10 mouse cellular contexts compared by ENCODE assay signal in genomic region chr5:114383184-114383904, GRCm38 (mm10). TPM values are rescaled to one million over a fixed set of nuclear protein-coding genes. Genes with fewer than 3 reads are reported as not detected.
DNase-seq lines count a peak whose midpoint lies in the region; ATAC-seq and TF ChIP-seq lines count a peak whose summit lies in the region.
"Had no signal": no experiment of that assay in that cellular context is flagged by ENCODE, and none has a peak within 500 bp of the region (broad histone marks: within the 10 kb centered on the region; RNA-seq: fewer than 3 reads in every experiment).

No protein-coding gene starts in this region.

- ATAC-seq in cerebellum, adult (ENCODE audit: insufficient number of reproducible peaks, low FRiP score, low TSS enrichment): no peak
- ATAC-seq in stomach, postnatal 0 days (ENCODE audit: low FRiP score, low TSS enrichment): peak; percentile 36; the same call in 1 of the 2 replicates
- ATAC-seq in megakaryocyte, adult 5-6 weeks (ENCODE audit: poor library complexity, severe bottlenecking): no peak

- H3K36me3 ChIP-seq in stomach, postnatal 0 days (ENCODE audit: control insufficient read depth, insufficient read depth, low read length): peaks cover 23% of the 10 kb centered on the region

- no peak overlapping the region for H3K27ac ChIP-seq in cerebellum, adult 2 months (ENCODE audit: insufficient read depth, low read length)
- H3K27ac ChIP-seq in stomach, postnatal 0 days (replicated peaks): peak overlapping the region; percentile 45
- H3K27ac ChIP-seq: hindbrain, embryonic 15.5 days; neural tube, embryonic 13.5 days had no signal

- 0 out of 2 replicates have a peak overlapping the region, but pooled peaks have one; percentile 4 for H3K9ac ChIP-seq in stomach, postnatal 0 days (ENCODE audit: low read length)
- H3K9ac ChIP-seq: hindbrain, embryonic 15.5 days; neural tube, embryonic 13.5 days had no signal

- no peaks in the 10 kb centered on the region for H3K27me3 ChIP-seq in cerebellum, adult 2 months (ENCODE audit: control insufficient read depth, insufficient read depth, low read length)
- no peaks in the 10 kb centered on the region for H3K27me3 ChIP-seq in stomach, postnatal 0 days (ENCODE audit: control insufficient read depth, insufficient read depth, low read length)
- H3K27me3 ChIP-seq: hindbrain, embryonic 15.5 days; neural tube, embryonic 13.5 days had no signal

- no peak overlapping the region for H3K4me2 ChIP-seq in stomach, postnatal 0 days (replicated peaks; ENCODE audit: low read depth)
- H3K4me2 ChIP-seq: hindbrain, embryonic 15.5 days had no signal

- no peak for TF ChIP-seq POLR2A in cerebellum, adult 2 months (IDR thresholded peaks at IDR 0.05; ENCODE audit: borderline replicate concordance, insufficient read depth, low read length)

- 73% methylated on average over 9 of the region's 9 CpGs for WGBS in cerebellum, adult 2 months
- 67% methylated on average over 9 of the region's 9 CpGs for WGBS in stomach, postnatal 0 days

- H3K9me3 ChIP-seq in stomach, postnatal 0 days (ENCODE audit: control insufficient read depth, low read length): no peaks in the 10 kb centered on the region
- H3K9me3 ChIP-seq: hindbrain, embryonic 15.5 days; neural tube, embryonic 13.5 days had no signal

- H3K4me1 ChIP-seq in cerebellum, adult 2 months (ENCODE audit: control insufficient read depth, insufficient read depth, low read length): peaks cover 5% of the 10 kb centered on the region; the same call in 1 of the 2 replicates
- peaks cover 6% of the 10 kb centered on the region for H3K4me1 ChIP-seq in stomach, postnatal 0 days (replicated peaks; ENCODE audit: control insufficient read depth, insufficient read depth)

- TF ChIP-seq CTCF in cerebellum, adult 2 months (IDR thresholded peaks at IDR 0.05; ENCODE audit: borderline replicate concordance, insufficient read depth, low read depth, low read length): peak; percentile 58; the same call in 1 of the 2 replicates
- TF ChIP-seq CTCF in stomach, postnatal 0 days (IDR thresholded peaks at IDR 0.05; ENCODE audit: low read depth): peak; percentile 83

- no peak overlapping the region for H3K4me3 ChIP-seq in cerebellum, adult 2 months (replicated peaks; ENCODE audit: insufficient read depth, low read depth, low read length)
- no peak overlapping the region for H3K4me3 ChIP-seq in stomach, postnatal 0 days (ENCODE audit: low read depth, low read length)
- H3K4me3 ChIP-seq: hindbrain, embryonic 15.5 days; neural tube, embryonic 13.5 days had no signal

- DNase-seq in cerebellum, adult 2 months: no peak
- peak; percentile 26 for DNase-seq in layer of hippocampus, adult 11-12 months (ENCODE audit: low spot score)
- no peak for DNase-seq in layer of hippocampus, postnatal 36 days
- DNase-seq in ES-CJ7 (ENCODE audit: low read depth, low spot score): peak; percentile 70
- DNase-seq in induced T-regulatory cell, adult 2 months (ENCODE audit: low read depth): peak; percentile 83
- peak; percentile 70 for DNase-seq in stomach, postnatal 0 days (ENCODE audit: low spot score)

- no peak for TF ChIP-seq EP300 in stomach, postnatal 0 days (optimal IDR thresholded peaks at IDR 0.05)

RNA-seq across cellular contexts. Expression of gene Ube3b, which starts 2.9 kb away (rescaled TPM):
- 62.9 and 63.9 TPM in 2 replicates for polyA plus RNA-seq in cerebellum, adult 2 months (2012; rRNA removed)
- 10 to 100 TPM; 78.0 to 81.6 TPM for total RNA-seq in layer of hippocampus, postnatal 36 days (2021)
- 19.4 and 20.9 TPM in 2 replicates for polyA plus RNA-seq in stomach, postnatal 0 days (2015; fragmentation: Nextera tagmentation; extraction: Ambion mirVana)
- total RNA-seq in megakaryocyte, adult 5-6 weeks (2015): 23.7 and 27.3 TPM in 2 replicates
- total RNA-seq in megakaryocyte, adult 5-6 weeks (2017): 17.5 and 19.3 TPM in 2 replicates

RNA-seq across cellular contexts. Expression of gene Kctd10, which starts 3.0 kb away (rescaled TPM):
- 42.5 and 44.3 TPM in 2 replicates for polyA plus RNA-seq in cerebellum, adult 2 months (2012; rRNA removed)
- total RNA-seq in layer of hippocampus, postnatal 36 days (2021): 10 to 100 TPM; 47.5 to 48.3 TPM
- polyA plus RNA-seq in stomach, postnatal 0 days (2015; fragmentation: Nextera tagmentation; extraction: Ambion mirVana): 93.4 and 96.4 TPM in 2 replicates
- 30.2 and 32.5 TPM in 2 replicates for total RNA-seq in megakaryocyte, adult 5-6 weeks (2015)
- 89.8 and 106 TPM in 2 replicates for total RNA-seq in megakaryocyte, adult 5-6 weeks (2017)

Comparison
In these comparisons a context has a peak if more than half of its experiments do, and no peak if none do; other contexts are left out.
1. DNase-seq: peak in layer of hippocampus, adult 11-12 months (single experiment), ES-CJ7 (single experiment), induced T-regulatory cell, adult 2 months (single experiment) and stomach, postnatal 0 days (single experiment); none in cerebellum, adult 2 months (0 of 2) and layer of hippocampus, postnatal 36 days (0 of 2).